14 mouse cellular contexts compared by ENCODE assay signal in the genomic region with DNA sequence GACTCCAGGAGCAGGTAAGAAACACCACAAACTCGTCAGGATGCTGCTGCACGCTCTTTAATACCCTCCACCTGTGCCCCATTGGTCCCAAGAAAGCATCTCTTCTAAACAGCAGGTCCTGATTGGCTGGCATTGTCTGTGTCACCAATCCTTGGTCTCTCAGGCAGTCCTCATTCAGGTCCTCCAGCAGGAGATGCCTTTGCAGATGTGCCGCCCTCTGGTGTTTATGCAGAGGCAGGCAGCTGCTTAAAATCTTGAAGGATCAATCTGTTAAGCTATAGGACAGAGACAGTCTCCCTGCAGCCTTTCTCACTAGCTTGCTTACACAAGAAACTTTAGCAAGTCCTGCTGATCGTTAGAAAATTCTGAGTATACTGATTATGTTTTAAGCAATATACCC. TPM values are rescaled to one million over a fixed set of nuclear protein-coding genes. Genes with fewer than 3 reads are reported as not detected.
A peak's percentile ranks its signal among the peaks of the same experiment; 100 is the strongest.
DNase-seq lines count a peak whose midpoint lies in the region; ATAC-seq and TF ChIP-seq lines count a peak whose summit lies in the region.
"Had no signal": no experiment of that assay in that cellular context is flagged by ENCODE, and none has a peak within 500 bp of the region (broad histone marks: within the 10 kb centered on the region; RNA-seq: fewer than 3 reads in every experiment).

No protein-coding gene starts in this region.

- WGBS in lung, embryonic 14.5 days: 39% methylated on average over 4 of the region's 4 CpGs

- no peak for ATAC-seq in lung, embryonic 14.5 days (ENCODE audit: insufficient read depth)
- ATAC-seq: hindbrain, embryonic 16.5 days had no signal

- H3K9ac ChIP-seq in lung, embryonic 14.5 days: no peak overlapping the region
- H3K9ac ChIP-seq: forebrain, embryonic 12.5 days had no signal

- H3K27me3 ChIP-seq in lung, embryonic 14.5 days (ENCODE audit: insufficient read depth, low read length): no peaks in the 10 kb centered on the region
- H3K27me3 ChIP-seq: forebrain, embryonic 12.5 days had no signal

- peak; percentile 50 for TF ChIP-seq CTCF in layer of hippocampus, adult 2 months (conservative IDR thresholded peaks at IDR 0.05)
- peak; percentile 51 for TF ChIP-seq CTCF in lung, embryonic 14.5 days (IDR thresholded peaks at IDR 0.05; ENCODE audit: low read depth)

- DNase-seq in adrenal gland, adult (ENCODE audit: inconsistent age in 2 of 2, low spot score in 1 of 2): peak; percentile 9 to 74
- no peak for DNase-seq in adrenal gland, postnatal 4 days (ENCODE audit: low spot score in 2 of 2)
- no peak for DNase-seq in layer of hippocampus, adult 2 months (ENCODE audit: low spot score in 2 of 2)
- no peak for DNase-seq in layer of hippocampus, adult 8-10 months (ENCODE audit: low spot score in 2 of 2)
- DNase-seq in ZHBTc4 (ENCODE audit: low read depth, low spot score) (peak; percentile 80), MN1 (ENCODE audit: low spot score) (no peak)
- peak; percentile 34 for DNase-seq in lung, embryonic 14.5 days
- DNase-seq in spleen, postnatal 36 days (ENCODE audit: low spot score in 2 of 2): no peak
- DNase-seq: cerebellum, adult 9-11 months had no signal

- no peak overlapping the region for H3K4me2 ChIP-seq in lung, embryonic 14.5 days
- H3K4me2 ChIP-seq: forebrain, embryonic 12.5 days had no signal

- H3K4me3 ChIP-seq in layer of hippocampus, adult 2 months: no peak overlapping the region
- H3K4me3 ChIP-seq in lung, embryonic 14.5 days (ENCODE audit: low read depth, low read length): no peak overlapping the region
- H3K4me3 ChIP-seq: forebrain, embryonic 12.5 days had no signal

- H3K27ac ChIP-seq in layer of hippocampus, adult 2 months: no peak overlapping the region
- no peak overlapping the region for H3K27ac ChIP-seq in lung, embryonic 14.5 days (ENCODE audit: low read depth)
- H3K27ac ChIP-seq: forebrain, embryonic 12.5 days had no signal

- H3K36me3 ChIP-seq in lung, embryonic 14.5 days (ENCODE audit: insufficient read depth): no peaks in the 10 kb centered on the region
- H3K36me3 ChIP-seq: forebrain, embryonic 12.5 days had no signal

- no peaks in the 10 kb centered on the region for H3K4me1 ChIP-seq in lung, embryonic 14.5 days (ENCODE audit: insufficient read depth)

- H3K9me3 ChIP-seq in lung, embryonic 14.5 days (ENCODE audit: low read depth, low read length): no peaks in the 10 kb centered on the region
- H3K9me3 ChIP-seq: forebrain, embryonic 12.5 days had no signal

RNA-seq across cellular contexts. Expression of a gene that starts 7.8 kb away (rescaled TPM):
- under 1 TPM in 1 of 2 experiments, not detected in 1; 0.08 TPM for total RNA-seq in adrenal gland, postnatal 4 days (2021)
- total RNA-seq in layer of hippocampus, adult 2 months (2021): under 1 TPM in 1 of 2 experiments, not detected in 1; 0.10 TPM
- total RNA-seq in layer of hippocampus, adult 8-10 months (2022): not detected
- polyA plus RNA-seq in lung, embryonic 14.5 days (2014; fragmentation: Nextera tagmentation; extraction: Ambion mirVana): not detected in 2 replicates
- total RNA-seq: granulocyte monocyte progenitor cell, adult 5-6 weeks; megakaryocyte, adult 5-6 weeks had no signal
- polyA plus RNA-seq: forebrain, embryonic 12.5 days; spleen, adult 2 months had no signal

Comparison
In these comparisons a context has a peak if more than half of its experiments do, and no peak if none do; other contexts are left out.
1. DNase-seq: peak in adrenal gland, adult (2 of 2), ZHBTc4 (single experiment) and lung, embryonic 14.5 days (single experiment); none in adrenal gland, postnatal 4 days (0 of 2), layer of hippocampus, adult 2 months (0 of 2), layer of hippocampus, adult 8-10 months (0 of 2), spleen, postnatal 36 days (0 of 2) and MN1 (single experiment).